Mouse (Mus musculus): ENCODE measurements at regions not wholly inside any gene's neighbourhood (a gene's known extent, or its start where the extent isn't known, plus 50 kb on each side); places are given as distances from the start of the nearest gene placed in this dataset.

- TF ChIP-seq CTCF (IDR thresholded peaks at IDR 0.05; ENCODE audit: borderline replicate concordance, extremely low read depth, insufficient read depth, insufficient read length) (no peak), POLR2A (IDR thresholded peaks at IDR 0.05; ENCODE audit: borderline replicate concordance, extremely low read depth, insufficient read depth, insufficient read length, poor library complexity, severe bottlenecking) (no peak)
These were observed 60.1 kb downstream of the Foxi3 start for GRCm38 (mm10) chr6:71016388-71016787.
